Mouse (Mus musculus) lung, postnatal 4 days (tissue): ENCODE results near the gene Phlpp2.

Experiments used
- DNase-seq, 2 experiments: peaks; one replicate each; pipeline ENCODE4 v3.0.0; 2021

Gene Phlpp2

DNA sequence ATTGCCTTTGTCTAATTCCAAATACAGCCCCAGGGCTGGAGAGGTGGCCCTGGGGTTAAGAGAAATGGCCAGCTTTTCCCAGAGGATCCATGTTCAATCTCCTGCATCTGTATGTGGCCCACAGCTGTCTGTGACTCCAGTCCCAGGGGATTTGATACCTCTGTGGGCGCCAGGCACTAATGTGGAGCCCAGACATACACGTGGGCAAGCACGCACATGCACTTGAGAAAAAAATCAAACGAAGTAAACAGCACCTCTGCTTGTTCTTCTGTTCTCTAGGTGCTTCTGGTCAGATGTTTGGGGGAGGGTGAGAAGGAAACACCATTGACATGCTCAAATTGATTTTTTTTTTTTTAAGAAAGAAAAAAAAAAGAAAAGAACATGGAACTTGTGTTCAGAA lies 95.8 kb downstream of the Phlpp2 start:
- no peak for DNase-seq

DNA sequence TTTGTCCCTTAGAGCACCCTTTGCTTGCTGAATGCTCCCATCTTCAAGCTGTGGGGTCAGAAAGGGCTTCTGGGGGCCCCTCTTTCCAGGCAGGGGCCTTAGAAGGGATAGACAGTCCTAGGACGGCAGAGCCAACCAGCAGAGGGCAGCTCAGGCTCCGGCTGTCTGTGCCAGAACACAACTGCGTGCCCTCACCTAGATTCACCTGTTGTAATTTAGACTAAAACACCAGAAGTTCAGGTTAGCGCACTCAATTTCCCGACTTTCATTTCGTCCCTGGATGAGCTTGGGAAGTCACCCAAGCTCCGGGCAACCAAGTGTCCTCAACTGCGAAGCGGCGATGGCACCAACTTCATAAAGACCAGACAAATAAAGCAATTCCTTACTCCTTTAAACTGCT lies 100.5 kb downstream of the Phlpp2 start:
- DNase-seq = no peak

GRCm38 (mm10) chr8:109970323-109970722 lies 102.0 kb downstream of the Phlpp2 start:
- no peak for DNase-seq

- DNase-seq = no peak
These were observed 104.6 kb downstream of the Phlpp2 start for GRCm38 (mm10) chr8:109972901-109973300.

DNA sequence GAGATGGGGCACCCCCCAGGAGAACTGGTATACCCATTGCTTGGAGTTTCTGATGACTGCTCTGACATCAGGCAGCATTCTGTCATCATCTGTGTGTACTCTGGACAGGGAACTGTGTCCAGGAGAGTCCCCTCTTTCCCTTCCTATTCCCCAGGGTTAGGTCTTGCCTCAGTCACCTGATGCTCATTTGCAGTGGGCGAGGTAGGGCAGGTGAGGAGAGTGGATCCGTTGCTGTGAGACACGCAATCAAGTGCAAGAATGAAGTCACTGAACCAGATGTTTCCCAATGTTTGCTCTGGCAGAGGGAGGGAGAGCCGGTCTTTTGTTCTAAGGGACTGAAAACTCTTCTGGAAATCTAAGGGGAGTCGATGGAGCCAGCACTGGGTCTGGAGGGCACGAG lies 111.0 kb downstream of the Phlpp2 start:
- DNase-seq = no peak

DNA sequence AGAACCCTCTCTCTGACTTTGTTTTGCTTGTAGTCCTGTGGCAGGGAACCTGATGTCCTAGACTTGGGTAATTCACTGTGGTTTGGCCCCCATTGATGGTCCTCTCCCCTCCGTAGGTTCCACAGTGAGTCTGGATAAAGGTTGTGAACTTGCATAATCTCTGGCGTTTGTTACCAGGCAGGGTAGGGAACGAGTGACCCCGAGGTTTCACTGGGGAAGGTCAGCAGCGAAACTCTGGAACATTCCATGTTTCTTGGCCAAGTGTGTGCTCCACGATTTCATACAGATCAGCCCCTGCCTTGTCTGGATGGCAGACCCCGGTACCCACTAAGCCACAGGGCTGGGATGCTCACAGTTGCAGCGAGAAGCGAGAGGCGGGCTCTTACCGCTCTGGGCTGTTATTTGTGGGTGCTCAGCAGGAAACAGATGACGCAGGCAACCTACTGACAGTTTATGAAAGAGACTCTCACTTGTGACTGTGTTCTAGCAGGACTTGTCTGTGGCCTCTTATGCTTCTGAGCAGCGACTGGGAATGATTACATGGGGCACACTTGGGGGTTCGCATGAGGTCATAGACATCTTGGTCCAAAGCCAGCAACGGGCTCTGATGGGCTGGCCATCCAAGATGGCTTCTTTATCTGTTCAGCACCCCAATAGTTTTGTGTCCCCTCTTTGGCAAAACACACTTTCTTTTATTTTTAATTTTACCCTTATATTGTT lies 114.2 kb downstream of the Phlpp2 start:
- peak in 1 of 2 experiments; percentile 15 for DNase-seq

- no peak for DNase-seq
These were observed 115.6 kb downstream of the Phlpp2 start for GRCm38 (mm10) chr8:109983944-109984343.

- peak in 1 of 2 experiments; percentile 20 for DNase-seq
These were observed 118.0 kb downstream of the Phlpp2 start for GRCm38 (mm10) chr8:109986384-109986783.

DNA sequence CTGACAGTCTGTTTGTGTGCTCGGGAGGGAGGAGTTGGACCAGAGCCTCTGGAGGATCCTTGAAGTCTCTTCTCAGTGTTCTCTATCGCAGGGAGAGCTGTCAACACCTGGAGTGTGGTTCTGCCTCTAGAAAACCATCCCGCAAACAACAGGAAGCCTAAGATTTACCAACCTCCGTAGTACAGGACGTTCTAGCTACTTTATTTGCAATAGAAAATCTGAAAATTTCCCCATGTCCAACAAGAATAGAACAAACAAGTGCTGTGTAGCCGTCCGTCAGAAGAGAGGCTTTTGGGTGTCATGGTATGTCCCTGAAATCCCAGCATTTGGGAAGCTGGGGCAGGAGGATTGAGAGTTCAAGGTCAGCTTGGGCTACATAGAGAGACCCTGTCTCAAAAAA lies 119.4 kb downstream of the Phlpp2 start:
- peak in 1 of 2 experiments; percentile 17 for DNase-seq

GRCm38 (mm10) chr8:109989151-109989550 lies 120.8 kb downstream of the Phlpp2 start:
- no peak for DNase-seq

GRCm38 (mm10) chr8:109990224-109990623 lies 121.9 kb downstream of the Phlpp2 start, which contains the start of gene Tat:
Gene Tat (plus strand): TSS chr8:109990437.
- DNase-seq = no peak

- DNase-seq = no peak
These were observed 123.8 kb downstream of the Phlpp2 start for GRCm38 (mm10) chr8:109992166-109992565.

GRCm38 (mm10) chr8:109992951-109993350 lies 124.6 kb downstream of the Phlpp2 start:
- DNase-seq = no peak
